Mouse (Mus musculus): Measurements from ENCODE around the gene Bnip2. TPM values are rescaled to one million over a fixed set of nuclear protein-coding genes. Genes with fewer than 3 reads are reported as not detected.

The Bnip2 gene
- polyA plus RNA-seq, 1 experiment: 65.6 TPM

GRCm38 (mm10) chr9:69964370-69964769, 24.9 kb upstream of the Bnip2 start:
- no peak overlapping the region for H3K9ac ChIP-seq (ENCODE audit: low read depth, poor library complexity, severe bottlenecking)
- no peaks in the 10 kb centered on the region for H3K36me3 ChIP-seq (ENCODE audit: control insufficient read depth, insufficient read depth, low read length, poor library complexity, severe bottlenecking)
- no peaks in the 10 kb centered on the region for H3K9me3 ChIP-seq (replicated peaks; ENCODE audit: control insufficient read depth, insufficient read depth, low read length, poor library complexity, severe bottlenecking)
- H3K27me3 ChIP-seq (ENCODE audit: control insufficient read depth, insufficient read depth, low read length, poor library complexity, severe bottlenecking): no peaks in the 10 kb centered on the region
- H3K4me1 ChIP-seq (ENCODE audit: control insufficient read depth, insufficient read depth, low read length): no peaks in the 10 kb centered on the region
- H3K4me3 ChIP-seq (ENCODE audit: low read depth, low read length): no peak overlapping the region
- no peak overlapping the region for H3K27ac ChIP-seq (ENCODE audit: insufficient read depth, low read length)
- TF ChIP-seq POLR2A (IDR thresholded peaks at IDR 0.05; ENCODE audit: insufficient read depth, low read length) (no peak), EP300 (IDR thresholded peaks at IDR 0.05; ENCODE audit: insufficient read depth, low read depth, low read length) (no peak), CTCF (IDR thresholded peaks at IDR 0.05; ENCODE audit: low read depth, low read length) (no peak)

- no peak overlapping the region for H3K27ac ChIP-seq (ENCODE audit: insufficient read depth, low read length)
- no peaks in the 10 kb centered on the region for H3K36me3 ChIP-seq (ENCODE audit: control insufficient read depth, insufficient read depth, low read length, poor library complexity, severe bottlenecking)
- no peaks in the 10 kb centered on the region for H3K9me3 ChIP-seq (replicated peaks; ENCODE audit: control insufficient read depth, insufficient read depth, low read length, poor library complexity, severe bottlenecking)
- no peaks in the 10 kb centered on the region for H3K27me3 ChIP-seq (ENCODE audit: control insufficient read depth, insufficient read depth, low read length, poor library complexity, severe bottlenecking)
- H3K4me1 ChIP-seq (ENCODE audit: control insufficient read depth, insufficient read depth, low read length): no peaks in the 10 kb centered on the region
- TF ChIP-seq POLR2A (IDR thresholded peaks at IDR 0.05; ENCODE audit: insufficient read depth, low read length): no peak
- no peak for TF ChIP-seq EP300 (IDR thresholded peaks at IDR 0.05; ENCODE audit: insufficient read depth, low read depth, low read length)
- no peak for TF ChIP-seq CTCF (IDR thresholded peaks at IDR 0.05; ENCODE audit: low read depth, low read length)
- no peak overlapping the region for H3K9ac ChIP-seq (ENCODE audit: low read depth, poor library complexity, severe bottlenecking)
- no peak overlapping the region for H3K4me3 ChIP-seq (ENCODE audit: low read depth, low read length)
Measured at GRCm38 (mm10) chr9:69985526-69985925, 3.7 kb upstream of the Bnip2 start.

- Histone ChIP-seq H3K9ac (ENCODE audit: low read depth, poor library complexity, severe bottlenecking) (no peak overlapping the region), H3K27ac (ENCODE audit: insufficient read depth, low read length) (no peak overlapping the region), H3K36me3 (ENCODE audit: control insufficient read depth, insufficient read depth, low read length, poor library complexity, severe bottlenecking) (no peaks in the 10 kb centered on the region), H3K9me3 (replicated peaks; ENCODE audit: control insufficient read depth, insufficient read depth, low read length, poor library complexity, severe bottlenecking) (no peaks in the 10 kb centered on the region), H3K4me3 (ENCODE audit: low read depth, low read length) (no peak overlapping the region), H3K27me3 (ENCODE audit: control insufficient read depth, insufficient read depth, low read length, poor library complexity, severe bottlenecking) (no peaks in the 10 kb centered on the region), H3K4me1 (ENCODE audit: control insufficient read depth, insufficient read depth, low read length) (no peaks in the 10 kb centered on the region)
- TF ChIP-seq EP300 (IDR thresholded peaks at IDR 0.05; ENCODE audit: insufficient read depth, low read depth, low read length) (no peak), POLR2A (IDR thresholded peaks at IDR 0.05; ENCODE audit: insufficient read depth, low read length) (no peak), CTCF (IDR thresholded peaks at IDR 0.05; ENCODE audit: low read depth, low read length) (no peak)
Measured at GRCm38 (mm10) chr9:69986063-69986462, 3.2 kb upstream of the Bnip2 start.

GRCm38 (mm10) chr9:69986571-69986970, 2.7 kb upstream of the Bnip2 start:
- Histone ChIP-seq H3K36me3 (ENCODE audit: control insufficient read depth, insufficient read depth, low read length, poor library complexity, severe bottlenecking) (no peaks in the 10 kb centered on the region), H3K27ac (ENCODE audit: insufficient read depth, low read length) (no peak overlapping the region), H3K27me3 (ENCODE audit: control insufficient read depth, insufficient read depth, low read length, poor library complexity, severe bottlenecking) (no peaks in the 10 kb centered on the region), H3K4me1 (ENCODE audit: control insufficient read depth, insufficient read depth, low read length) (no peaks in the 10 kb centered on the region), H3K9ac (ENCODE audit: low read depth, poor library complexity, severe bottlenecking) (no peak overlapping the region), H3K4me3 (ENCODE audit: low read depth, low read length) (no peak overlapping the region), H3K9me3 (replicated peaks; ENCODE audit: control insufficient read depth, insufficient read depth, low read length, poor library complexity, severe bottlenecking) (no peaks in the 10 kb centered on the region)
- no peak for TF ChIP-seq EP300 (IDR thresholded peaks at IDR 0.05; ENCODE audit: insufficient read depth, low read depth, low read length)
- TF ChIP-seq CTCF (IDR thresholded peaks at IDR 0.05; ENCODE audit: low read depth, low read length): no peak
- TF ChIP-seq POLR2A (IDR thresholded peaks at IDR 0.05; ENCODE audit: insufficient read depth, low read length): no peak

GRCm38 (mm10) chr9:69987579-69987978, 1.7 kb upstream of the Bnip2 start:
- 0 out of 2 replicates have a peak, but pooled peaks cover 4% of the 10 kb centered on the region for H3K36me3 ChIP-seq (ENCODE audit: control insufficient read depth, insufficient read depth, low read length, poor library complexity, severe bottlenecking)
- H3K27ac ChIP-seq (ENCODE audit: insufficient read depth, low read length): no peak overlapping the region
- H3K4me3 ChIP-seq (ENCODE audit: low read depth, low read length): no peak overlapping the region
- H3K9me3 ChIP-seq (replicated peaks; ENCODE audit: control insufficient read depth, insufficient read depth, low read length, poor library complexity, severe bottlenecking): no peaks in the 10 kb centered on the region
- H3K27me3 ChIP-seq (ENCODE audit: control insufficient read depth, insufficient read depth, low read length, poor library complexity, severe bottlenecking): no peaks in the 10 kb centered on the region
- TF ChIP-seq EP300 (IDR thresholded peaks at IDR 0.05; ENCODE audit: insufficient read depth, low read depth, low read length): no peak
- no peak for TF ChIP-seq POLR2A (IDR thresholded peaks at IDR 0.05; ENCODE audit: insufficient read depth, low read length)
- TF ChIP-seq CTCF (IDR thresholded peaks at IDR 0.05; ENCODE audit: low read depth, low read length): no peak
- no peaks in the 10 kb centered on the region for H3K4me1 ChIP-seq (ENCODE audit: control insufficient read depth, insufficient read depth, low read length)
- no peak overlapping the region for H3K9ac ChIP-seq (ENCODE audit: low read depth, poor library complexity, severe bottlenecking)

GRCm38 (mm10) chr9:69988706-69989302, 462 bp upstream of the Bnip2 start:
- Histone ChIP-seq H3K27ac (ENCODE audit: insufficient read depth, low read length) (peak overlapping the region; percentile 67), H3K36me3 (ENCODE audit: control insufficient read depth, insufficient read depth, low read length, poor library complexity, severe bottlenecking) (0 out of 2 replicates have a peak, but pooled peaks cover 4% of the 10 kb centered on the region), H3K4me1 (ENCODE audit: control insufficient read depth, insufficient read depth, low read length) (no peaks in the 10 kb centered on the region), H3K9ac (ENCODE audit: low read depth, poor library complexity, severe bottlenecking) (peak overlapping the region; percentile 40), H3K27me3 (ENCODE audit: control insufficient read depth, insufficient read depth, low read length, poor library complexity, severe bottlenecking) (no peaks in the 10 kb centered on the region), H3K4me3 (ENCODE audit: low read depth, low read length) (peak overlapping the region; percentile 43), H3K9me3 (replicated peaks; ENCODE audit: control insufficient read depth, insufficient read depth, low read length, poor library complexity, severe bottlenecking) (no peaks in the 10 kb centered on the region)
- no peak for TF ChIP-seq EP300 (IDR thresholded peaks at IDR 0.05; ENCODE audit: insufficient read depth, low read depth, low read length)
- no peak for TF ChIP-seq CTCF (IDR thresholded peaks at IDR 0.05; ENCODE audit: low read depth, low read length)
- no peak for TF ChIP-seq POLR2A (IDR thresholded peaks at IDR 0.05; ENCODE audit: insufficient read depth, low read length)
